Mouse (Mus musculus) cerebellum, postnatal 10 days (tissue): ENCODE measurements at regions not wholly inside any gene's neighbourhood (a gene's known extent, or its start where the extent isn't known, plus 50 kb on each side); places are given as distances from the start of the nearest gene placed in this dataset.

Source experiments
- DNase-seq, 2 experiments: peaks; one replicate each; pipeline ENCODE4 v3.0.0; 2021; ENCODE audit warnings: mixed read lengths in 2 of 2

GRCm38 (mm10) chr9:112608932-112609331 is 373.2 kb upstream of the Arpp21 start:
- DNase-seq = no peak

GRCm38 (mm10) chr9:112607221-112607620 is 371.5 kb upstream of the Arpp21 start:
- DNase-seq = no peak

- peak in 1 of 2 experiments; percentile 8 for DNase-seq
These were observed 360.0 kb upstream of the Arpp21 start for GRCm38 (mm10) chr9:112595731-112596130.

- peak; percentile 30 to 43 for DNase-seq
These were observed 354.5 kb upstream of the Arpp21 start for GRCm38 (mm10) chr9:112590241-112590640.

GRCm38 (mm10) chr9:112573316-112573715 is 337.6 kb upstream of the Arpp21 start:
- peak; percentile 44 to 50 for DNase-seq

- DNase-seq = no peak
These were observed 325.6 kb upstream of the Arpp21 start for GRCm38 (mm10) chr9:112561348-112561747.

- peak; percentile 22 to 24 for DNase-seq
These were observed 324.5 kb upstream of the Arpp21 start for GRCm38 (mm10) chr9:112560226-112560625.

GRCm38 (mm10) chr9:112537924-112538323 is 302.2 kb upstream of the Arpp21 start:
- DNase-seq = no peak

GRCm38 (mm10) chr9:112525377-112525776 is 289.6 kb upstream of the Arpp21 start:
- peak; percentile 70 to 73 for DNase-seq

GRCm38 (mm10) chr9:112523251-112523650 is 287.5 kb upstream of the Arpp21 start:
- DNase-seq = peak in 1 of 2 experiments; percentile 8

- DNase-seq = no peak
These were observed 275.0 kb upstream of the Arpp21 start for GRCm38 (mm10) chr9:112510716-112511115.

GRCm38 (mm10) chr9:112506871-112507270 is 271.1 kb upstream of the Arpp21 start:
- no peak for DNase-seq

- DNase-seq = no peak
These were observed 262.9 kb upstream of the Arpp21 start for GRCm38 (mm10) chr9:112498676-112499075.

- no peak for DNase-seq
These were observed 260.3 kb upstream of the Arpp21 start for GRCm38 (mm10) chr9:112495930-112496527.

GRCm38 (mm10) chr9:112490963-112491362 is 255.2 kb upstream of the Arpp21 start:
- DNase-seq = peak; percentile 94 to 96

GRCm38 (mm10) chr9:112476644-112477043 is 240.9 kb upstream of the Arpp21 start:
- DNase-seq = no peak

- peak; percentile 49 to 65 for DNase-seq
These were observed 221.9 kb upstream of the Arpp21 start for GRCm38 (mm10) chr9:112457594-112457993.

GRCm38 (mm10) chr9:112454706-112455105 is 219.0 kb upstream of the Arpp21 start:
- DNase-seq = peak; percentile 98

- peak; percentile 87 to 89 for DNase-seq
These were observed 211.8 kb upstream of the Arpp21 start for GRCm38 (mm10) chr9:112447515-112447914.

- no peak for DNase-seq
These were observed 211.2 kb upstream of the Arpp21 start for GRCm38 (mm10) chr9:112446981-112447380.

- no peak for DNase-seq
These were observed 210.3 kb upstream of the Arpp21 start for GRCm38 (mm10) chr9:112446027-112446352.

- no peak for DNase-seq
These were observed 209.7 kb upstream of the Arpp21 start for GRCm38 (mm10) chr9:112445230-112446026.

- DNase-seq = peak; percentile 46 to 48
These were observed 208.5 kb upstream of the Arpp21 start for GRCm38 (mm10) chr9:112444220-112444619.

GRCm38 (mm10) chr9:112436094-112436493 is 200.4 kb upstream of the Arpp21 start:
- no peak for DNase-seq
